Mouse (Mus musculus): ENCODE results near the gene Man2a2.
"Not testable (repeated sequence)": the region's sequence is repeated elsewhere in the genome, so short reads cannot be mapped to it uniquely, and the experiment has no call there.

The Man2a2 gene

GRCm38 (mm10) chr7:80400099-80400498 lies 28.9 kb upstream of the Man2a2 start:
- peak; percentile 91 for DNase-seq

- DNase-seq: no peak
These were observed 27.7 kb upstream of the Man2a2 start for GRCm38 (mm10) chr7:80398654-80399444.

GRCm38 (mm10) chr7:80397986-80398385 lies 26.8 kb upstream of the Man2a2 start:
- no peak for DNase-seq

- not testable (repeated sequence) for DNase-seq
These were observed 25.3 kb upstream of the Man2a2 start for GRCm38 (mm10) chr7:80396427-80396826.

- no peak for DNase-seq
These were observed 23.4 kb upstream of the Man2a2 start for GRCm38 (mm10) chr7:80394600-80394999.

GRCm38 (mm10) chr7:80392119-80392518 lies 20.9 kb upstream of the Man2a2 start:
- no peak for DNase-seq

- DNase-seq: peak; percentile 61
These were observed 16.7 kb upstream of the Man2a2 start, which contains the start of gene Fes for GRCm38 (mm10) chr7:80387633-80388543. Gene Fes, minus strand, starts transcription at chr7:80387946.

GRCm38 (mm10) chr7:80387033-80387632 lies 16.0 kb upstream of the Man2a2 start:
- DNase-seq: no peak

GRCm38 (mm10) chr7:80386235-80386930 lies 15.2 kb upstream of the Man2a2 start:
- peak; percentile 92 for DNase-seq

GRCm38 (mm10) chr7:80382919-80383318 lies 11.7 kb upstream of the Man2a2 start:
- DNase-seq: no peak

- peak; percentile 46 for DNase-seq
These were observed 8.4 kb upstream of the Man2a2 start for GRCm38 (mm10) chr7:80379531-80379930.

- peak; percentile 85 for DNase-seq
These were observed 6.3 kb upstream of the Man2a2 start for GRCm38 (mm10) chr7:80377471-80377870.

GRCm38 (mm10) chr7:80376192-80376591 lies 5.0 kb upstream of the Man2a2 start:
- no peak for DNase-seq

- no peak for DNase-seq
These were observed 4.3 kb upstream of the Man2a2 start for GRCm38 (mm10) chr7:80375376-80376039.

- no peak for DNase-seq
These were observed 3.6 kb upstream of the Man2a2 start for GRCm38 (mm10) chr7:80374733-80375132.

GRCm38 (mm10) chr7:80374280-80374679 lies 3.1 kb upstream of the Man2a2 start:
- DNase-seq: no peak

- no peak for DNase-seq
These were observed 2.7 kb upstream of the Man2a2 start for GRCm38 (mm10) chr7:80373850-80374249.

GRCm38 (mm10) chr7:80373352-80373751 lies 2.2 kb upstream of the Man2a2 start:
- no peak for DNase-seq

GRCm38 (mm10) chr7:80372667-80373066 lies 1.5 kb upstream of the Man2a2 start:
- DNase-seq: no peak

GRCm38 (mm10) chr7:80372166-80372565 lies 991 bp upstream of the Man2a2 start:
- no peak for DNase-seq

GRCm38 (mm10) chr7:80370649-80371040 lies 530 bp downstream of the Man2a2 start:
- peak; percentile 83 for DNase-seq

GRCm38 (mm10) chr7:80369967-80370431 lies 1.2 kb downstream of the Man2a2 start:
- DNase-seq: no peak
